Mouse (Mus musculus): Measurements from ENCODE around the gene Atp2a1. TPM values are rescaled to one million over a fixed set of nuclear protein-coding genes. Genes with fewer than 3 reads are reported as not detected.

Atp2a1 gene
- 0.54 and 17.8 TPM in 2 replicates for polyA plus RNA-seq (2012; rRNA removed)

GRCm38 (mm10) chr7:126463004-126463403, at the start of gene Atp2a1:
TSS of gene Atp2a1 (minus strand) at chr7:126463108.

DNA sequence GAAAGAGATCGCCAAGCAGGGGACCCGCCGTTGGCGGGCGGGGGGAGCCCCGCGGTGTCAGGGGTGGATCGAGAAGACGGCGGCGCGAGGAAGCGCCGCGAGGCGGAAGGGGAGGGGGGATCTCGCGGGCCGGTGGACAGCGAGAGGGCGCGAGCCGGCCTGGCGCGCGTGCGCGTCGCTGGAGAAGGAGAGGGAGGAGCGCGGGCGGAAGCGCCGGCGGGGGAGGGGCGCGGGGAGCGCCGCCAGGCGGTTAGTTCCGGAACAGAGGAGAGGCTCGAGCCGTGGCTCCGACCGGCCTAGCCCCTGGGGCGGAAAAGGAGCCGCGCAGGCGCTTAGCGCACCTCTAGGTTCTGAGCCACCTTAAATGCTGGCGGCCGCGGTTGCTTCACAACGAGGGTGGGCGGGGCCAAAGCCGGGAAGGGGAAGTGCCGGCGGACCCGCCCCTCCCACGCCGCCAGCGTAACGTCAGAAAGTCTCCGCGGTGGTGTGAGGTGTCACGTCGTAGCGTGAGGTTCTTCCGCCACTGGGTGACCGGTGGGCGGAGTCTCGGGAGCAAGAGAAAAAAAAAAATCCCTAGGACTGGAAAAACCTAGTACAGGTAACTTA, 40.5 kb upstream of the Atp2a1 start, which contains the start of gene Atxn2l:
TSS of gene Atxn2l (minus strand) at position 165 of the 606 bp plus-strand sequence.

DNA sequence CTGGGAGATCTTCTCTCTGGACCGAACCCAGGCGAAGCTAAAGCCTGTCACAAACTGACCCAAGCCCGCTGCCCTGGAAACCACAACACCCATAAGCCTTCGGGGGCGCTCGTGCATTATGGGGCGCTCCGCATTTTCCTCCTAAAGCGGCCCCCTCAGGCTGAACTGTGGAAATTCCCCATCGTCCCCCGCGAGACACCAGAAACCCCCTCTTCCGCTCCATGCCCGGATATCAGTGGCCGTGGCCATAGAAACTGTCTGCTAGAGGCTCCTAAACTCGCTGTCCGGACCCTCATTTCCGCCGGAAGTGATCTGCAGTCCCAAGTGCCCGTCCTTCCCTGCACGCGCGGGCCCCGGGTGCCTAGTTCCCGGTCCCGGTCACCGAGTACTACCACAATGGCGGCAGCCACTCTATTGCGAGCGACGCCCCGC, 24.2 kb upstream of the Atp2a1 start, which contains the start of gene Tufm:
TSS of gene Tufm (plus strand) at position 310 of the 432 bp plus-strand sequence.

DNA sequence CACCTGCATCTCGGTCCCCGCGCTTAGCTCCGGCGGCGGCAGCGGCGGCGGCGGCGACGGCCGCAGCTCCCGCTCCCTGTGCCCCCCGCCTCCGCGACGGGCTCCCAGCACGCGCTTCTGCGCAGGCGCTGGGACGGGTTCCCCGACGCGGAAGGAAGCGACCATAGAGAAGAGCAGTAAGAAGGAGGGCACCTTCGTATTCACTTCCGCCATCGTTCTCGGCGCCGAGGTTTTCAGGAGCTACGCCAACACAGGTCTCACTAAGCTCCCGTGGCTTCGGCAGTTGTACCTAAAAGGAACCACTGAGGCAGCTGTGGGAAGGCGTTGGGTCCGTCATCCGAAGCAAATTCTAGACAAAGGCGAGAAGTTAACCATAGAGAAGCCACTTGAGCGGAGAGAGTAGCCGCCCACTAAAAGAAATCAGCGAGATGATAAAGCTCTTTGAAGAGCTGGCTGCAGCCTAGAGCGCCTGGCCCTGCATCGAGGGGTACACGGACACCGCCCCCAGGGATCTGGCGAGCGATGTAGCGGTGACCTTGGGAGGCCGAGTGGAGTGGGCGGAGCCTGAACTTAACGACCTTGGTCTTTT, 12.2 kb upstream of the Atp2a1 start, which contains the start of gene Sh2b1:
TSS of gene Sh2b1 (minus strand) at position 432 of the 589 bp plus-strand sequence.

DNA sequence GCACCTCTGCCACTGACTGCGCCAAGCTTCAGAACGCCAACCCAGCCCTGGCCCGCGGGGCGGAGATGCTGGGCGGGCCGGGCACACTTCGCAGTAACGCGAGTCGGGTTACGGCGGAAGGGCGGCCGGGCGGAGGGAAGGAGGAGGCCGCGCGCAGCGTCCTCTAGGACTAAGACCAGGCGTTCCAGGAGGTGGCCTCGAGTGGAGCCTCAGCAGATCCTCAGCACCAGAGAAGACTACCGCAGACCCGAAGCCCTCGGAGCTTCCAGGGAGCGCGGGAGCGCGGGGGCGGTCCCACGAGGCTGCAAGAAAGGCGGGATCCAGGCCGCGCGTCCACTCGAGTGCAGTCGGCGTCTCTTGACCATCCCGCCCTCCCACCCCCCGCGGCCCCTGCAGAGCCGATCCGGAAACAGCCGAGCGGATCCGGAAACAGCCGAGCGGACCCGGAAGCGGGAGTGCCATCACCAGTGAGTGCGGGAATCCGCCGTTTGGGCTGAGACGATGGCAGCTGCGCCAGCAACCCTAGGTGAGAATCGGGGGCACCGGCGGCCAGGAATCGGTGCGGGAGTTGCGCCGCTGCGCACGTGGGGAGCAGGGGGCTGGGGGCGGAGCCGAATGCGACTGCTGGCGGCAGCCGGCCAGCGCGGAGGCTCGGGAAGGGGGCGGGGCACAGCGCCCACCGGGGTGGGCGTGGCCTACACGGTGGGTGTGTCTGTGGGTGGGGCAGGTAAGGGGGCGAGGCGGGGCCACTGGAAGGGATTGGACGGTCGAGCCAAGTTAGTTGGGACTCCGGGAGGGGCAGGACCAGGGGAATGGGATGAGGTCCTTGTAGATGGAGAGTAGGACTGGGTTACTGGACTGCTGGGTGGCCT, 34.0 kb downstream of the Atp2a1 start, which contains the start of gene Rabep2:
TSS of gene Rabep2 (plus strand) at position 129 of the 872 bp plus-strand sequence.

DNA sequence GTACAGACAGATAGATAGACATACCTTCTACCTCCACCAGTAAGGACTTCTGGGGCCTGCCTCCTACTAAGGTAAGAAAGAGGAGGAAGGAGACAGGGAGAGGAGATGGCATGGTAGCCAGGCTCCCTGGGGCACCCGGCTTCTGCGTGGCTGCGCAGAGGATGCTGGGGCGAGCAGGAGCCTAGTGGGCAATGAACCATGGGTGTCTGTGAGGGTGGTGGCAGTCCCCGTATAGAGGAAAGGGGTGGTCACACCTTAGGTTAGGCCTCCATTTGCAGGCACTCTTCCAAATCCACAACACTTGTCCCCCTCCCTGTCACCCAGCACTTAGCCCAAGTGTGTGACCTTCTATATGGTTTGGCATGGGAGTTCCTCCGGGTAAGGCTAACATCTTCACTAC, 48.2 kb downstream of the Atp2a1 start, which contains the start of gene Cd19:
TSS of gene Cd19 (minus strand) at position 165 of the 400 bp plus-strand sequence.

DNA sequence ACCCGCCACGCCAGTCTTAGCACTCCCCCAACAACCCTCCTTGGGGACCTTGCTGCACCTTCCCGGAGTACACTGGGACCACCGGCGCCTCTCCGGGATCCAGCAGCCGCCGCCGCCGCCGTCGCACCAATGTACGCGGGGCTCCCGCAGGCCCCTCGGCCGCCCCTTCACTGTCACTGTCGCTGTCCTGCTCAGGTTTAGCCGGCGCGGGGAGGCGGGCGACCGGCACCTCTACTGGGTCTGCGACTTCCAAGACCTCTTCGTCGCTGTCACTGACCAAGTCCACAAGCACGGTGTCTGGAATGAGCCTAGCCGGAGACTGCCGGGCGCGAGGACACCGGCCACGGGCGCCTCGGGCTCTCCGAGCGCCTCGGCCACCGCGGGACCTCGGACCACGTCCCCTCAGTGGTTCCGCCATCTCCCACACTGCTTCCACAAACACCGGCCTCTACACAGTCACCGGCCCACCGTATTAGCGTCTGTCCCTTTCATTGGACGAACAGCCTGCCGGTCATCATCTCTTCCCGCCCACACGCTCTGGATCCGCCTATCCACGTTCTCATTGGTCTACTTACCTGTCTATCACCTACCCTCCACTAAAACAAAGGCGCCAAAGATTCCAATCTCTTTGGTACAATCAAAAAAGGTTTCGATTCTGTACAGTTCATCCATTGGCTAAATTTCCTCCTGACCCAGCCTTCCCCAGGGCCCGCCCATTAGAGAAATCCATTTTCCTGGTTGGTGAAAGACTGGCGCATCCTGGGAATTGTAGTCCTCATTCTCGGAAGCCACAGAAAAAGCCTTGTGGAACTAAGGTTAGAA, 66.4 kb downstream of the Atp2a1 start, which contains the start of gene Nfatc2ip:
TSS of gene Nfatc2ip (minus strand) at position 440 of the 822 bp plus-strand sequence.

Other genes starting within 250 kb of the Atp2a1 start
- 308 and 368 TPM in 2 replicates for gene Sbk1, start 190.5 kb downstream of the Atp2a1 start, polyA plus RNA-seq (2012; rRNA removed)
- 2.3 and 3.1 TPM in 2 replicates for gene Lat, start 93.5 kb downstream of the Atp2a1 start, polyA plus RNA-seq (2012; rRNA removed)
- 169 and 177 TPM in 2 replicates for gene Spns1, start 85.7 kb downstream of the Atp2a1 start, polyA plus RNA-seq (2012; rRNA removed)
- gene Nfatc2ip, start 66.4 kb downstream of the Atp2a1 start, polyA plus RNA-seq (2012; rRNA removed): 12.3 and 14.0 TPM in 2 replicates
- gene Cd19, start 48.2 kb downstream of the Atp2a1 start, polyA plus RNA-seq (2012; rRNA removed): 0.06 and 0.09 TPM in 2 replicates
- gene Rabep2, start 34.3 kb downstream of the Atp2a1 start, polyA plus RNA-seq (2012; rRNA removed): 25.2 and 30.6 TPM in 2 replicates
- 84.3 and 86.1 TPM in 2 replicates for gene Sh2b1, start 12.3 kb upstream of the Atp2a1 start, polyA plus RNA-seq (2012; rRNA removed)
- 113 and 115 TPM in 2 replicates for gene Tufm, start 24.3 kb upstream of the Atp2a1 start, polyA plus RNA-seq (2012; rRNA removed)
- gene Atxn2l, start 40.3 kb upstream of the Atp2a1 start, polyA plus RNA-seq (2012; rRNA removed): 171 and 200 TPM in 2 replicates
- gene Eif3c, start 103.3 kb upstream of the Atp2a1 start, polyA plus RNA-seq (2012; rRNA removed): 129 and 135 TPM in 2 replicates
- gene Apobr, start 121.8 kb upstream of the Atp2a1 start, polyA plus RNA-seq (2012; rRNA removed): 0.49 and 0.66 TPM in 2 replicates
- 49.6 and 55.6 TPM in 2 replicates for gene Cln3, start 122.7 kb upstream of the Atp2a1 start, polyA plus RNA-seq (2012; rRNA removed)
- gene Il27, start 131.8 kb upstream of the Atp2a1 start, polyA plus RNA-seq (2012; rRNA removed): 0.11 TPM in 1 of 2 replicates, not detected in the other
- gene Nupr1, start 167.8 kb upstream of the Atp2a1 start, polyA plus RNA-seq (2012; rRNA removed): 7.5 and 10.1 TPM in 2 replicates
- 57.0 and 60.0 TPM in 2 replicates for gene Sgf29, start 186.2 kb upstream of the Atp2a1 start, polyA plus RNA-seq (2012; rRNA removed)
- gene Sult1a1, start 213.3 kb upstream of the Atp2a1 start, polyA plus RNA-seq (2012; rRNA removed): 2.0 and 3.4 TPM in 2 replicates
- 60.3 and 69.1 TPM in 2 replicates for gene Bola2, start 232.3 kb upstream of the Atp2a1 start, polyA plus RNA-seq (2012; rRNA removed)
- gene Slx1b, start 232.7 kb upstream of the Atp2a1 start, polyA plus RNA-seq (2012; rRNA removed): 43.9 and 47.4 TPM in 2 replicates
- gene Coro1a, start 244.7 kb upstream of the Atp2a1 start, polyA plus RNA-seq (2012; rRNA removed): 87.6 and 91.0 TPM in 2 replicates

Measured in central nervous system, embryonic 14 days (tissue).